Mouse (Mus musculus): ENCODE measurements around the gene Golga7b.

DNA sequence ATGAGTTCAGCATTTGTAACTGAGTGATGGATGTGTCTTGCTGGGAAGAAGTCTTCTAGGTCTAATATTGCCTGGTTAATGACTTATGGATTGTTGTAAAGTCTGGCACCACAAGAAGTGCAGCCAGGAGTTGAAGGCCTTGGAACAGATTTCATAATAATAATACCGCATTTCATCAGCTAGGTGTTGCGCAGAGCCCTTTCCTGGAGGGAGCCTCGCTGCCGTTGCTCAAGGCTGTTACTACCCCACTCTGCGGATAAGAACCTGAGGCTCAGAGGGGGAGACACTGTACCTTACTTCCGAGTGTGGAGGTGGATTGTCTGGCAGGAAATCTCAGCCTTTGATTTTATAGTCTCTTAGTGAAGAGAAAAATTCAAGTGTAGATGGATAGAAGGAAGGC, 29.9 kb downstream of the Golga7b start:
- TF ChIP-seq CTCF (IDR thresholded peaks at IDR 0.05; ENCODE audit: borderline replicate concordance, insufficient read depth, low read depth, low read length) (no peak), POLR2A (IDR thresholded peaks at IDR 0.05; ENCODE audit: borderline replicate concordance, insufficient read depth, low read length) (no peak)
